ENCODE assay signal across 18 mouse cellular contexts in genomic region chr8:69618078-69618477, GRCm38 (mm10). TPM values are rescaled to one million over a fixed set of nuclear protein-coding genes. Genes with fewer than 3 reads are reported as not detected.
DNase-seq lines count a peak whose midpoint lies in the region; ATAC-seq and TF ChIP-seq lines count a peak whose summit lies in the region.
"Had no signal": no experiment of that assay in that cellular context is flagged by ENCODE, and none has a peak within 500 bp of the region (broad histone marks: within the 10 kb centered on the region; RNA-seq: fewer than 3 reads in every experiment).

No protein-coding gene starts in this region.

- peaks cover 22% of the 10 kb centered on the region for H3K36me3 ChIP-seq in kidney, embryonic 16.5 days (ENCODE audit: insufficient read depth, low read length)
- H3K36me3 ChIP-seq in neural tube, embryonic 13.5 days, result peaks cover 58% of the 10 kb centered on the region
- H3K36me3 ChIP-seq in limb, embryonic 15.5 days, result peaks cover 34% of the 10 kb centered on the region
- peaks cover 12% of the 10 kb centered on the region; the same call in 1 of the 2 replicates for H3K36me3 ChIP-seq in stomach, postnatal 0 days (ENCODE audit: control insufficient read depth, insufficient read depth, low read length)

- no peak overlapping the region for H3K9ac ChIP-seq in kidney, embryonic 16.5 days (replicated peaks; ENCODE audit: low read length)
- no peak overlapping the region for H3K9ac ChIP-seq in neural tube, embryonic 13.5 days
- H3K9ac ChIP-seq in limb, embryonic 15.5 days, result no peak overlapping the region
- H3K9ac ChIP-seq in stomach, postnatal 0 days (ENCODE audit: low read length), result no peak overlapping the region
- H3K9ac ChIP-seq: heart, embryonic 12.5 days; liver, postnatal 0 days had no signal

- no peak overlapping the region for H3K4me2 ChIP-seq in kidney, embryonic 16.5 days (replicated peaks; ENCODE audit: low read depth, low read length)
- no peak overlapping the region for H3K4me2 ChIP-seq in neural tube, embryonic 13.5 days
- H3K4me2 ChIP-seq in limb, embryonic 15.5 days, result no peak overlapping the region
- no peak overlapping the region for H3K4me2 ChIP-seq in stomach, postnatal 0 days (replicated peaks; ENCODE audit: low read depth)
- H3K4me2 ChIP-seq: heart, embryonic 12.5 days had no signal

- H3K9me3 ChIP-seq in kidney, embryonic 16.5 days (ENCODE audit: low read length), result no peaks in the 10 kb centered on the region
- H3K9me3 ChIP-seq in neural tube, embryonic 13.5 days, result no peaks in the 10 kb centered on the region
- H3K9me3 ChIP-seq in limb, embryonic 15.5 days, result no peaks in the 10 kb centered on the region
- no peaks in the 10 kb centered on the region for H3K9me3 ChIP-seq in stomach, postnatal 0 days (ENCODE audit: control insufficient read depth, low read length)
- H3K9me3 ChIP-seq: heart, embryonic 12.5 days had no signal

- no peak for TF ChIP-seq EP300 in stomach, postnatal 0 days (optimal IDR thresholded peaks at IDR 0.05)

- no peaks in the 10 kb centered on the region for H3K4me1 ChIP-seq in kidney, embryonic 16.5 days (ENCODE audit: insufficient read depth, low read length)
- H3K4me1 ChIP-seq in neural tube, embryonic 13.5 days (replicated peaks), result peaks cover 7% of the 10 kb centered on the region; the same call in 1 of the 2 replicates
- H3K4me1 ChIP-seq in limb, embryonic 15.5 days, result no peaks in the 10 kb centered on the region
- no peaks in the 10 kb centered on the region for H3K4me1 ChIP-seq in stomach, postnatal 0 days (replicated peaks; ENCODE audit: control insufficient read depth, insufficient read depth)
- H3K4me1 ChIP-seq: heart, embryonic 12.5 days had no signal

- no peak for TF ChIP-seq CTCF in stomach, postnatal 0 days (IDR thresholded peaks at IDR 0.05; ENCODE audit: low read depth)

- no peak for DNase-seq in kidney, adult 18-20 months
- no peak for DNase-seq in neural tube, embryonic 10.5 days (ENCODE audit: extremely low spot score, low spot score)
- no peak for DNase-seq in stomach, postnatal 0 days (ENCODE audit: low spot score)
- no peak for DNase-seq in spleen, postnatal 36 days (ENCODE audit: low spot score in 2 of 2)
- DNase-seq: adrenal gland, postnatal 25 days; cerebellum, postnatal 10 days; kidney, adult 8-10 months; layer of hippocampus, postnatal 36 days; liver, postnatal 0 days; lung, postnatal 4 days; right cerebral cortex, postnatal 25 days; thymus, postnatal 14 days had no signal

- ATAC-seq in kidney, embryonic 16.5 days (ENCODE audit: low FRiP score, low TSS enrichment), result peak; percentile 12; the same call in 1 of the 2 replicates
- peak; percentile 42; the same call in 1 of the 2 replicates for ATAC-seq in neural tube, embryonic 13.5 days (ENCODE audit: low read depth)
- ATAC-seq in limb, embryonic 15.5 days (ENCODE audit: insufficient number of reproducible peaks, low FRiP score, low TSS enrichment, low read depth), result 0 out of 2 replicates have a peak, but pooled peaks have one; percentile 14
- 0 out of 2 replicates have a peak, but pooled peaks have one; percentile 38 for ATAC-seq in stomach, postnatal 0 days (ENCODE audit: low FRiP score, low TSS enrichment)
- ATAC-seq: CD4-positive, CD25-positive, alpha-beta regulatory T cell, adult 4 months; liver, postnatal 0 days had no signal

- WGBS in kidney, embryonic 16.5 days, result 69% methylated on average over 1 of the region's 1 CpGs
- 100% methylated on average over 1 of the region's 1 CpGs for WGBS in neural tube, embryonic 13.5 days
- WGBS in limb, embryonic 15.5 days, result 81% methylated on average over 1 of the region's 1 CpGs
- 100% methylated on average over 1 of the region's 1 CpGs for WGBS in stomach, postnatal 0 days

- H3K27me3 ChIP-seq in kidney, embryonic 16.5 days (ENCODE audit: insufficient read depth, low read length), result no peaks in the 10 kb centered on the region
- no peaks in the 10 kb centered on the region for H3K27me3 ChIP-seq in neural tube, embryonic 13.5 days
- no peaks in the 10 kb centered on the region for H3K27me3 ChIP-seq in limb, embryonic 15.5 days
- no peaks in the 10 kb centered on the region for H3K27me3 ChIP-seq in stomach, postnatal 0 days (ENCODE audit: control insufficient read depth, insufficient read depth, low read length)
- H3K27me3 ChIP-seq: heart, embryonic 12.5 days had no signal

- H3K4me3 ChIP-seq in kidney, embryonic 16.5 days (ENCODE audit: low read length), result no peak overlapping the region
- H3K4me3 ChIP-seq in neural tube, embryonic 13.5 days, result no peak overlapping the region
- H3K4me3 ChIP-seq in limb, embryonic 15.5 days, result no peak overlapping the region
- H3K4me3 ChIP-seq in stomach, postnatal 0 days (ENCODE audit: low read depth, low read length), result no peak overlapping the region
- H3K4me3 ChIP-seq: erythroblast, embryonic 14.5 days; heart, embryonic 12.5 days had no signal

- no peak overlapping the region for H3K27ac ChIP-seq in kidney, embryonic 16.5 days (ENCODE audit: low read length)
- no peak overlapping the region for H3K27ac ChIP-seq in neural tube, embryonic 13.5 days (replicated peaks)
- no peak overlapping the region for H3K27ac ChIP-seq in limb, embryonic 15.5 days
- H3K27ac ChIP-seq in stomach, postnatal 0 days (replicated peaks), result no peak overlapping the region

RNA-seq across cellular contexts. Expression of gene Zfp868, which starts 7.3 kb away (rescaled TPM):
- polyA plus RNA-seq in kidney, embryonic 16.5 days (2015; fragmentation: Nextera tagmentation; extraction: Ambion mirVana), result 26.6 and 30.2 TPM in 2 replicates
- polyA plus RNA-seq in neural tube, embryonic 13.5 days (2015; fragmentation: Nextera tagmentation; extraction: Ambion mirVana), result 43.8 and 44.4 TPM in 2 replicates
- 22.0 and 24.2 TPM in 2 replicates for polyA plus RNA-seq in limb, embryonic 15.5 days (2015; fragmentation: Nextera tagmentation; extraction: Ambion mirVana)
- polyA plus RNA-seq in stomach, postnatal 0 days (2015; fragmentation: Nextera tagmentation; extraction: Ambion mirVana), result 9.0 and 11.0 TPM in 2 replicates

RNA-seq across cellular contexts. Expression of gene Zfp964, which starts 36.2 kb away (rescaled TPM):
- 2.2 and 2.3 TPM in 2 replicates for polyA plus RNA-seq in kidney, embryonic 16.5 days (2015; fragmentation: Nextera tagmentation; extraction: Ambion mirVana)
- polyA plus RNA-seq in neural tube, embryonic 13.5 days (2015; fragmentation: Nextera tagmentation; extraction: Ambion mirVana), result 2.9 and 3.1 TPM in 2 replicates
- 1.8 TPM in 2 replicates for polyA plus RNA-seq in limb, embryonic 15.5 days (2015; fragmentation: Nextera tagmentation; extraction: Ambion mirVana)
- 0.57 and 0.61 TPM in 2 replicates for polyA plus RNA-seq in stomach, postnatal 0 days (2015; fragmentation: Nextera tagmentation; extraction: Ambion mirVana)
- polyA plus RNA-seq: erythroblast, embryonic 14.5 days had no signal
